Mouse (Mus musculus): ENCODE data around the gene Patj. TPM values are rescaled to one million over a fixed set of nuclear protein-coding genes. Genes with fewer than 3 reads are reported as not detected.

Gene Patj
- 6.9 and 8.9 TPM in 2 replicates for polyA plus RNA-seq (2015; fragmentation: Nextera tagmentation; extraction: Ambion mirVana)

DNA sequence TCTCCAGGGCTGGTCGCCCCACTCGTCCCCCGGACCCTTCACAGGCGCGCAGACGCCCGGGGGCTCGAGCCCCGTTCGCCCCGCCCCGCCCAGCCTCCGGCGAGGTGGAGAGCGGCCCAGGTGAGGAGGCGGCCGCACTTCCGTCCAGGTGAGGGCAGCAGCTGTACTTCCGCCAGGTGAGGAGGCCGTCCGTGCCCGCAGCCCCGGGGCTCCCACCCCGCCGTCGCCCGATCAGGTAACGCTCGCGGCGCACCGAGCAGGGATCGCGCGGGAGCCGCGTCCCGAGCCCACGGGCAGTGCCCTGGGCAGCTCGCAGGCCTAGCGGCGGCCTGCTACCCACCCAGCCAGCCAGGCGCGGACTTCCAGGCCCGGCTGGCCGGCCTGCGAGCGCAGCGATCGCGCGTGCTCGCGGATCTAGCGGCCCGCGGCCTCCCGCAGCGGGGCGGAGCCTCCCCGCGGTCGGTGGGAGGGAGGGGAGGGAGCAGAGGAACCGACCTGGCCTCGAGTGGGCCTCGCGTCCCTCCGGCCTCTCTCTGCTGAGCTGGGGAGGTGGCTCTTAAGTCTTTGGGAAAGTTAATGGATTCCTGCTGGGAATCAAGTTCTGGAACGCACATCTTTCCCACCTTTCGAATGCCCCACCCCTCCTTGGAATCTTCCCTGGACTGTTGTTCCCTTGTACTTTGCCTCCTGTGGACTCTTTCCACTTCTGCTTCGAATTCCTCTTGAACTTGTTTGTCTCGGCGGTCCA, at the start of gene Patj:
Gene Patj, plus strand, starts transcription at position 96 of the 748 bp plus-strand sequence.
- Histone ChIP-seq H3K4me1 (peaks cover 8% of the 10 kb centered on the region), H3K27me3 (replicated peaks) (no peaks in the 10 kb centered on the region), H3K27ac (replicated peaks) (peak within 1 kb of the TSS; percentile 76), H3K4me2 (peak within 1 kb of the TSS; percentile 81), H3K9ac (peak within 1 kb of the TSS; percentile 99), H3K36me3 (no peaks in the 10 kb centered on the region), H3K9me3 (no peaks in the 10 kb centered on the region), H3K4me3 (peak within 1 kb of the TSS; percentile 92)
- WGBS: under 1% methylated on average over 68 of the region's 73 CpGs
- peak; percentile 66 for ATAC-seq (ENCODE audit: extremely low read depth, insufficient number of reproducible peaks, low FRiP score, low TSS enrichment)

DNA sequence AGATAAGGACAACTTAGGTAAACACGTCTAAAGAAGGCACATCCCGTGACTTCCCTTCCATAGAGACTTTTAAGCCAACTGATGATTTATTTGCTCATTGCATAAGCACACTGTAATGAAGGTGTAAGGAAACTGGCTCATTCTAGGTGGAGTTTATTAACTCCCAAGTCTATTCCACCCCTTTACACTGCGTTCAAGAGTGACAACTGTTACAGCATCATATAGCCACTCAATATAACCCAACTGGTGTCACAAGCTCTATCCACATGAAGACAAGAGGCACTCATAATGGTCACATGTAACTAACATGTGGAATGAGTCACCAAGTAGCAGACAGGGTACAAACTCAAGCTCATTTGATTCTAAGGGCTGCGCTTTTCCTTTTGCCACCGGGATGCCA, 47.0 kb upstream of the Patj start:
- ATAC-seq (ENCODE audit: extremely low read depth, insufficient number of reproducible peaks, low FRiP score, low TSS enrichment): no peak
- WGBS: 49% methylated on average over 5 of the region's 5 CpGs
- H3K27ac ChIP-seq (replicated peaks): no peak overlapping the region
- no peak overlapping the region for H3K4me3 ChIP-seq
- H3K9me3 ChIP-seq: no peaks in the 10 kb centered on the region
- peaks cover 6% of the 10 kb centered on the region for H3K36me3 ChIP-seq
- no peaks in the 10 kb centered on the region for H3K27me3 ChIP-seq (replicated peaks)
- H3K9ac ChIP-seq: no peak overlapping the region
- H3K4me1 ChIP-seq: peaks cover 6% of the 10 kb centered on the region
- H3K4me2 ChIP-seq: no peak overlapping the region

DNA sequence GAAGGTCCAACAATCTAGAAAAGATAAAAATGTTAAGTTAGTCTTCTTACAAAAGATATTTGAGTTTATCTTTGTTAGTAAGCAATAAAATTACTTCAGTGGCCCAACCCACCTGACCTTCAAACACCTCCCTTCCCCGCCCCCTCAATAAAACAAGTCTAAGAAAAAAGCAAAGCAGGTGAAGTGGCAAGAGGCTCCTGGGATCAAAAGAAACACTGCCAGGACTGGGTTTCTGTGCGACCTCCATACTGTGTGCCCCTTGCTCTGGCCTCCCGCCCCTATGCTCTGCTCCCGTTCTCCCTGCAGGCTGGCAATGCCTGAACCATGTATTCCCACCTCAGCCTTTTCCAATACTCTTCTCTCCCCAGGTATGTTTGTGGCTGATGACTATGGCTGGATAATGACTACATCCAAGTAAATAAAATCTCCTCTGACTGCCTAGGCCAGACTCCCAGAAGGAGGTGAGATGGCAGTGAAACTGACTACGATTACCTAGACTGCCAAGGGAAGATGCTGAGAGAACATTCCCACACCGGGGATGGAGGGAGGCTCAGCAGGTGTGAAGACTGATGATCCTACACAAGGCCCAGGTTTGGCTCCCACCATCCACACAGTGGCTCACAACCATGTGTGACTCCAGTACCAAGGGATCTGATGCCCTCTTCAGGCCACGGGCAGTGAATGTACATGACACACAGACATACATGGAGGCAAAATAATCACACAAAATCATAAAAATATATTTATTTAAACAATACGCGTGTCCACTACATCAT, 37.4 kb upstream of the Patj start:
- 90% methylated on average over 9 of the region's 9 CpGs for WGBS
- no peak overlapping the region for H3K27ac ChIP-seq (replicated peaks)
- H3K9me3 ChIP-seq: no peaks in the 10 kb centered on the region
- no peak overlapping the region for H3K4me3 ChIP-seq
- no peak for ATAC-seq (ENCODE audit: extremely low read depth, insufficient number of reproducible peaks, low FRiP score, low TSS enrichment)
- H3K4me2 ChIP-seq: no peak overlapping the region
- H3K27me3 ChIP-seq (replicated peaks): no peaks in the 10 kb centered on the region
- H3K36me3 ChIP-seq: peaks cover 69% of the 10 kb centered on the region
- no peaks in the 10 kb centered on the region for H3K4me1 ChIP-seq
- H3K9ac ChIP-seq: no peak overlapping the region

GRCm38 (mm10) chr4:98375401-98375800, 20.2 kb upstream of the Patj start:
- peaks cover 8% of the 10 kb centered on the region for H3K4me1 ChIP-seq
- no peak overlapping the region for H3K4me3 ChIP-seq
- peaks cover 48% of the 10 kb centered on the region for H3K36me3 ChIP-seq
- H3K27ac ChIP-seq (replicated peaks): no peak overlapping the region
- H3K9me3 ChIP-seq: no peaks in the 10 kb centered on the region
- H3K27me3 ChIP-seq (replicated peaks): no peaks in the 10 kb centered on the region
- H3K4me2 ChIP-seq: no peak overlapping the region
- WGBS: 41% methylated on average over 4 of the region's 4 CpGs
- ATAC-seq (ENCODE audit: extremely low read depth, insufficient number of reproducible peaks, low FRiP score, low TSS enrichment): no peak
- H3K9ac ChIP-seq: no peak overlapping the region

DNA sequence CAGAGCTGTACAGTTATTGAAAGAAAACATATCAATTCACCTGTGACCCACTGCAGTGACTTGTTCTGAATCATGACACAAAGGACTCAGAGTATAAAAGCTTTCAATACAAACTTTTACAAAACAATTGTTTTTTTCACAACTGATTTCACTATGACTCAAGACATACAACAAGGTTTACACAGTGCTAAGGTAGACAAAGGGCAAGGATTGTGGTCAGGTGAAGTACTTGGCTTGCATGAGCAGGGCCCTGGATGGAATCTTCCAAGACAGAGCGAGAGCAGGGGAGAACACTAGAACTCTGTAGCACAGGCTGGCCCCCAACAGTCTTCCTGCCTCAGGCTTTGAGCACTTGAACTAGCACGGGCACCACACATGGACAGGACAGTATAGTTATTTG, 18.6 kb upstream of the Patj start:
- H3K27ac ChIP-seq (replicated peaks): no peak overlapping the region
- peaks cover 33% of the 10 kb centered on the region for H3K36me3 ChIP-seq
- no peak overlapping the region for H3K4me2 ChIP-seq
- H3K4me3 ChIP-seq: no peak overlapping the region
- H3K4me1 ChIP-seq: peaks cover 17% of the 10 kb centered on the region
- H3K9ac ChIP-seq: no peak overlapping the region
- 88% methylated on average over 2 of the region's 2 CpGs for WGBS
- H3K27me3 ChIP-seq (replicated peaks): no peaks in the 10 kb centered on the region
- no peaks in the 10 kb centered on the region for H3K9me3 ChIP-seq
- no peak for ATAC-seq (ENCODE audit: extremely low read depth, insufficient number of reproducible peaks, low FRiP score, low TSS enrichment)

DNA sequence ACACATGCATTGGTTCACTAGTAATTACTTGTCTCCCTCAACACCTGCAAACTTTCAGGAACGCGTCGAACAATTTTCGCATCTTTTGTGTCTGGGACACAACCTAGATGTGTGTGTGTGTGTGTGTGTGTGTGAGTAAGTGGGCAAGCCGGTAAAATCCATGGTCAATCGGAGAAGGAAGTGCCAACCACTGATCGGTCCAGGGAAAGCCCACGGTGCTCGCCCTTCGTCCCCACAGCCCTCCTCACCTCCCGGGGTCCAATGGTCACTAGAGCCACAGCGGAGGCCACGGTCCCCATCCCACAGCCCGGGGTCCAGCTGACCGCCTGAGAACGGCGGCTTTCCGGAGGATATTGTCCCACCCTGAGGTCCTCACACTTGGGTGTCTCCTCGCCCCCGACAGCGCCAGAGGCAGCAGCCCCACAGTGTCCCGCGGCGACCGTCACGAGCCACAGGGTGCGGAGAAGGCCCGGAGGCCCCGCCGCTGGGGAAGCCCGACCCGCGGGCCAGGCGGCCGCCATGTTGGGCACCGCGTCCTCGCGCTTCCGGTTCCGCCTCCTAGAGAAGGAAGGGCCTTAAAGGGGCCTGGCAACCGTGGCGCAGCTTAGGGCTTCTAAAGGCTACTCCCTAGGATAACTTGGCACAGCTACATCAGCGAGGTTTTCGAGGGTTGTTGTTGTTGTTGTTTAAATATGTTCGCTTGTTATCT, 12.7 kb upstream of the Patj start, which contains the start of gene Tm2d1:
Gene Tm2d1, minus strand, starts transcription at position 591 of the 709 bp plus-strand sequence.
- peak; percentile 83 for ATAC-seq (ENCODE audit: extremely low read depth, insufficient number of reproducible peaks, low FRiP score, low TSS enrichment)
- Histone ChIP-seq H3K4me2 (peak within 1 kb of the TSS; percentile 71), H3K27me3 (replicated peaks) (no peaks in the 10 kb centered on the region), H3K4me1 (peaks cover 17% of the 10 kb centered on the region), H3K9ac (peak within 1 kb of the TSS; percentile 96), H3K27ac (replicated peaks) (peak within 1 kb of the TSS; percentile 76), H3K36me3 (peaks cover 17% of the 10 kb centered on the region), H3K4me3 (peak within 1 kb of the TSS; percentile 96), H3K9me3 (no peaks in the 10 kb centered on the region)
- under 1% methylated on average over 46 of the region's 46 CpGs for WGBS

GRCm38 (mm10) chr4:98385036-98385435, 10.5 kb upstream of the Patj start:
- Histone ChIP-seq H3K27ac (replicated peaks) (no peak overlapping the region), H3K4me1 (peaks cover 17% of the 10 kb centered on the region), H3K9ac (no peak overlapping the region), H3K36me3 (no peaks in the 10 kb centered on the region), H3K4me3 (no peak overlapping the region), H3K27me3 (replicated peaks) (no peaks in the 10 kb centered on the region), H3K9me3 (no peaks in the 10 kb centered on the region), H3K4me2 (no peak overlapping the region)
- WGBS: 48% methylated on average over 5 of the region's 5 CpGs
- no peak for ATAC-seq (ENCODE audit: extremely low read depth, insufficient number of reproducible peaks, low FRiP score, low TSS enrichment)

DNA sequence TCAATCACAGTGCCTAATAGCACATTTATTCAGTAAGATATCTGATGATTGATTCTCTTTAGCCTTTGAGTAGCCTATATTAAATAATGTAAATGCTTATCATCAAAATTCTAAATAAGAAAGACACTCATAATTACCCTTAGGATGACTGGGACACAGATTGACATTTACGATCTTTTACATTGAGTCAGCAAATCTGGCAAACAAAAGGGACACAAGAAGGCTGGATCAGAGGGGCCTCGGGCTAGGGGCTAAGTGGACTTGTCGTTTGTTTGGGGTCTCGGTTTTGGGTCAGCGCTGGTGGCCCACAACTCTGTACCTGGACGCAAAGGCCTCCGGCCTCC, 267 bp upstream of the Patj start:
- peak overlapping the region; percentile 76 for H3K27ac ChIP-seq (replicated peaks)
- H3K9ac ChIP-seq: peak overlapping the region; percentile 99
- peak overlapping the region; percentile 81 for H3K4me2 ChIP-seq
- 5% methylated on average over 7 of the region's 7 CpGs for WGBS
- ATAC-seq (ENCODE audit: extremely low read depth, insufficient number of reproducible peaks, low FRiP score, low TSS enrichment): no peak
- H3K4me1 ChIP-seq: peaks cover 4% of the 10 kb centered on the region; the same call in 1 of the 2 replicates
- H3K4me3 ChIP-seq: peak overlapping the region; percentile 92
- H3K36me3 ChIP-seq: no peaks in the 10 kb centered on the region
- H3K9me3 ChIP-seq: no peaks in the 10 kb centered on the region
- H3K27me3 ChIP-seq (replicated peaks): no peaks in the 10 kb centered on the region

DNA sequence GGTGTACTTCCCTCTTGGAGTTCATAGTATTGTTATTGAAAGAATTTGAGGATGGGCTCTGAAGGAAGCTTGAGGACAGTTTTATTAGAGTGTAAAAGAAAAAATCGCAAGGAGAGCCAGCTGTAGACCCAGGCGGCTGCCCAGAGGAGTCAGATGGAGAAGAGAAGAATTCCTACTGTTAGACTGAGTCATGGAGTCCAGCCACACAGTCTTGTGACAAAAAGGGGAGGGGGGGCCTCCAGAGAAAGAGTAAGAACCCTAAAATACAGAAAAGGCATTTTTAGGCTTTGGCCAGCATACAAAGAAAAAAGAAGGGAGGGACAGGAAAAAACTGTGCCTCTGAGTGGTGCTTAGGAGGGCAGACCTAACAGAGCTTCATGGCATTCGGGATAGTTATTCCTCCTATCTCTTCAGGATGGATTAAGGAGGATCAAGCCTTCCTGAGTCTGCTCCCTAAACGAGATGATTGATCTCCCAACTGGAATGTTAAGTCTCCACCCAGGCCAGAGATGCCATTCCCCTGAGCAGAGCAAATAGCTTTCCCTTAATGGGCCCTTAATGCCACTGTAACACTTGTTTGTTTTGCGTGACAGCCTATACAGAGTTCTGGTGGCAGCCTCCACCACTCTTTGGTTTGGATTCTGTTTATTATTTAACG, 5.5 kb downstream of the Patj start:
- Histone ChIP-seq H3K27me3 (replicated peaks) (no peaks in the 10 kb centered on the region), H3K9ac (peak overlapping the region; percentile 53), H3K36me3 (no peaks in the 10 kb centered on the region), H3K27ac (replicated peaks) (peak overlapping the region; percentile 71), H3K4me1 (peaks cover 21% of the 10 kb centered on the region), H3K4me2 (peak overlapping the region; percentile 22; the same call in 1 of the 2 replicates), H3K9me3 (no peaks in the 10 kb centered on the region), H3K4me3 (no peak overlapping the region)
- WGBS: 25% methylated on average over 6 of the region's 6 CpGs
- no peak for ATAC-seq (ENCODE audit: extremely low read depth, insufficient number of reproducible peaks, low FRiP score, low TSS enrichment)

DNA sequence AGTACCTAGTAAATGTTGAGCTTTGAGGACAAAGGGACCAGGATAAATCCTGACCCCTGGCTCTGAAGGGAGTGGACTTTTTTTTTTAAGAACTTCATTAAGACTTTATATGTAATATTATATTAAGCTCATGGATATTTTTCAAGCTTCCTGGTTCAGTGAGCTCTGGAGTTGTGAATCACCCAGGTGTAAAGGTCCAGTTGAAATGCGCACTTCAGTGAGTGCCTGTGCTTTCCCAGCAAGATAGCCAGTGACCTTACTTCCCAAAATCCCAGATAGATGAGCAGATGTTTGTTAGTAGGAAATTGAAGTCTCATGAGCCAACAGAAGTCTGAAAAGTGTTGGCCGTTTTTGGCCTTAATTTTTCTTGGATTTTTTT, 6.0 kb downstream of the Patj start:
- Histone ChIP-seq H3K27ac (replicated peaks) (peak overlapping the region; percentile 71), H3K9me3 (no peaks in the 10 kb centered on the region), H3K36me3 (no peaks in the 10 kb centered on the region), H3K27me3 (replicated peaks) (no peaks in the 10 kb centered on the region), H3K4me3 (no peak overlapping the region), H3K4me1 (peaks cover 18% of the 10 kb centered on the region), H3K4me2 (peak overlapping the region; percentile 22; the same call in 1 of the 2 replicates), H3K9ac (no peak overlapping the region)
- WGBS: 62% methylated on average over 2 of the region's 2 CpGs
- ATAC-seq (ENCODE audit: extremely low read depth, insufficient number of reproducible peaks, low FRiP score, low TSS enrichment): no peak

- ATAC-seq (ENCODE audit: extremely low read depth, insufficient number of reproducible peaks, low FRiP score, low TSS enrichment): no peak
- Histone ChIP-seq H3K9me3 (no peaks in the 10 kb centered on the region), H3K27me3 (replicated peaks) (no peaks in the 10 kb centered on the region), H3K27ac (replicated peaks) (no peak overlapping the region), H3K4me2 (no peak overlapping the region), H3K36me3 (peaks cover 8% of the 10 kb centered on the region; the same call in 1 of the 2 replicates), H3K4me1 (peaks cover 17% of the 10 kb centered on the region), H3K4me3 (no peak overlapping the region), H3K9ac (no peak overlapping the region)
- 62% methylated on average over 4 of the region's 4 CpGs for WGBS
These were observed 7.9 kb downstream of the Patj start for GRCm38 (mm10) chr4:98403492-98403891.
